Mouse (Mus musculus) heart, adult 18-20 months (tissue): ENCODE data around the gene Rbm47. TPM values are rescaled to one million over a fixed set of nuclear protein-coding genes. Genes with fewer than 3 reads are reported as not detected.

ENCODE experiments used
- DNase-seq, 2 experiments: peaks; one replicate each; pipeline ENCODE4 v3.0.0; 2021 to 2022; ENCODE audit warnings: mixed read lengths in 1 of 2
- total RNA-seq, 2 experiments: library from RNA; stranded (reverse); gene quantifications; 2 replicates each; pipeline ENCODE4 v1.2.3; 2021

Rbm47 gene
- total RNA-seq, 2 experiments from 2014 or later, result 2.1 to 5.2 TPM

DNA sequence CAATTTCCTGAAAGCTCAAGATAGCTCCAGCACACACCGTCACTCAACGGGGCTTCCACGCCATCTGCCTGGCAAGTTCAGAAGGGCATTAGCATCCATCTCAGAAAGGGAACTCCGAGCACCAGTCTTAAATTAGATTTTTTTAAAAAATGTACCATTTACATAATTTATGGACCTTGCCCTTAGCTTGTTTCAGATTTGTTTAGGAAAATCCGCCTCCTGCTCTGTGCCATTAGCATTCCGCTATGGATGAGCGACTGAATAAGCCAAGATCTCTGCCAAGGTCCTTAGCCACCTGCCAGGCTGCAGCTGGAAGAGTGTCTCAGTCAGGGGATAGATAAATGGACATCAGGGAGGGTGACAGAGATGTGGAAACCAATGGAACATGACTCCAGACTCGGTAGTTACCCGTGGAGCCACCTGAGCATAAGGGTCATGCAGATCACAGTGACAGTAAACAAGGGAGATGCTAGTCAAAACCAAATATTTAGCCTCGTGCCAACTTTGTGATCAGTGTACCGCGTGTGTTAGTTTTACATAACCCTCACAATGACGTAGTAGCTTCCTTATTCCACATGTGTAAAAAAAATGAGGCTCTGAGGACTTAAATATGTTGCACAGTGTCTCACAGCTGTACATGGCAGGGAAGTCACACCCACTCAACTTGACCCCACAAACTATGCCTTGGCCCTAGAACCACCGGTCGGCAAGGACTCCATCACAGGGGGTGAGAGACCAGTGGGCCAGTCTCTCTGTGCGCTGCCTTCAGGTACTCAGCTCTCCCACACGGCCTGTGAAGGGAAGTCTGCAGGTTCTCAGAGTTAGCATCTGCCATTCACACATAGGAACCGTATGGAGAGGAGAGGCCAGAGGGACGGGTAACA, 110.6 kb downstream of the Rbm47 start:
- DNase-seq, result no peak

DNA sequence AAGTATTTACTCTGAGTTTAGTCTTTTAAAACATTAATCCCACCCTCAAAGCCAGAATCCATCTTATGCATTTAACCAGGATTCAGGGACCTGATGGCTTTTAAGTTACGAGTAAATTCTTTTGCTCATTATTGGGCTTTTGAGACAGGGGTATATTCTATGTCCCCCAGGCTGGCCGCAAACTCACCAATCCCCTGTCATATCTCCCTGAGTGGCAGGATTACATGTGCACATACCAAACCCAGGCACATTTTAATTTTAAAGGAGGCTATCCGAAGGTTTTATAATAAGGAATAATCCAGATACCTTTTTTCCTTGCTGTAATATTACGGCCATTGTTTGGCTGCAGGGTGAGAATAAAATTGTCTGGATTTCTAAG, 111.3 kb downstream of the Rbm47 start:
- DNase-seq, result no peak

- DNase-seq, result no peak
Observed at GRCm38 (mm10) chr5:66058844-66059243, 114.1 kb downstream of the Rbm47 start.

- DNase-seq, result no peak
Observed at GRCm38 (mm10) chr5:66056680-66057079, 116.2 kb downstream of the Rbm47 start.

- DNase-seq, result no peak
Observed at GRCm38 (mm10) chr5:66054394-66054793, 118.5 kb downstream of the Rbm47 start.

DNA sequence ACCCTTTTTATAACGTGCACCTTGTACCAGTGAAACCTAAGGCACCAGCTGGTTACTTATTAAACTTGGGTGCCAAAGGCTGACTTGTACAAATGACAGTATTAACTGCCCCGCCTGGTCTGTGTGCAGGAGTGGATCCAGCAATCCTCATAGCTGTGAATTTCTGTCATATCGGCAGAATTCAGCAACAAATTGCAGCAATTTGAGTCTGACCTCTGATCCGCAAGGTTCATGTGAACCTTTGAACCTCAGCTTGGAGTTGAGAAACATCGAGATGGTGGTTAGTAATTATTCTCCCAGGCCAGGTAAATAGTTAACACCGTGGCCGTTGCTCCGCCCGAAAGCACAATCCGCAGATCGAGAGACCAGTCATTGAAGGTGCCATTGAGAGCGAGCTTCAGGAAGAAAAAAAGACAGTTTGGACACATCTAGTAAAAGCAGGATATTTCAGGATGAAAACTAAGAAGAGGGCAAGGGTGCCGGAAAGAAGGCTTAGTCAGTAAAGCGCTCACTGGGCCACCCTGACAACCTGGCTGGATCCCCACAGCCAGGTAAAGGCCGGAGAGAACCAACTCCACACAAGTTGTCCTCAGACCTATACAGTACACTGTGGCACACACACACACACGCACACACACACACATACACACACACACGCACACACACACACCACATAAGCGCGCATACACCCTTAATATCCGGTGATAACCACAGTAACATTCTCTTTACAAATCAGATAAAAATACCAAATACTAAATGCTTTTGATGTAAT, 120.0 kb downstream of the Rbm47 start:
- DNase-seq, result no peak

GRCm38 (mm10) chr5:66050841-66051240, 122.1 kb downstream of the Rbm47 start:
- no peak for DNase-seq

- DNase-seq, result no peak
Observed at GRCm38 (mm10) chr5:66046356-66046755, 126.6 kb downstream of the Rbm47 start.

- no peak for DNase-seq
Observed at GRCm38 (mm10) chr5:66043897-66044296, 129.0 kb downstream of the Rbm47 start.

- DNase-seq, result no peak
Observed at GRCm38 (mm10) chr5:66042651-66043340, 130.1 kb downstream of the Rbm47 start.

DNA sequence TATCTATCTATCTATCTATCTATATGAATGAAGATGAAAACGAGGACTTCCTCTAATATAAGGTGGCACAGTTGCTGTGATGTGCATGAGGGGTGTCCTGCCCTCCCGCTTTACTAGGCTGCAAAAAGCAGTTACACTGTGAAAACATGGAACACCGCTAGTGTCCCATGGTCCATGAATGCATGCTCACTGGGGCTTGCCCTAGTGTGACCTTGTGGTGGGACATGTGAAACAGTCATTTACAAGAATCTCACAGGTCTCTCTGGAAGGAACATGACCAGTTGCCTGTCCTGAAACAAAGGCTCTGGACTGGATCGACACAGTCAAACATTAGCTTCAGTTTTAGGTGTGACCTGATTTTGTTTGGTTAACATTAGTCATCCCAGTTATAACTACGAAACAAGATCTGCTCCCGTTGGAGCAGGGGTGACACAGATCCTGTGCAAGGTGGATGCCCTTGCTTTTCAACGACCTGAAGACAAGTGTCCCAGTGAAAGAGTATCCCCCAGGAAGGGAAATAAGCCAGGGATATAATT, 132.1 kb downstream of the Rbm47 start:
- no peak for DNase-seq

GRCm38 (mm10) chr5:66039813-66040212, 133.1 kb downstream of the Rbm47 start:
- no peak for DNase-seq

GRCm38 (mm10) chr5:66037066-66037465, 135.9 kb downstream of the Rbm47 start:
- DNase-seq, result no peak

DNA sequence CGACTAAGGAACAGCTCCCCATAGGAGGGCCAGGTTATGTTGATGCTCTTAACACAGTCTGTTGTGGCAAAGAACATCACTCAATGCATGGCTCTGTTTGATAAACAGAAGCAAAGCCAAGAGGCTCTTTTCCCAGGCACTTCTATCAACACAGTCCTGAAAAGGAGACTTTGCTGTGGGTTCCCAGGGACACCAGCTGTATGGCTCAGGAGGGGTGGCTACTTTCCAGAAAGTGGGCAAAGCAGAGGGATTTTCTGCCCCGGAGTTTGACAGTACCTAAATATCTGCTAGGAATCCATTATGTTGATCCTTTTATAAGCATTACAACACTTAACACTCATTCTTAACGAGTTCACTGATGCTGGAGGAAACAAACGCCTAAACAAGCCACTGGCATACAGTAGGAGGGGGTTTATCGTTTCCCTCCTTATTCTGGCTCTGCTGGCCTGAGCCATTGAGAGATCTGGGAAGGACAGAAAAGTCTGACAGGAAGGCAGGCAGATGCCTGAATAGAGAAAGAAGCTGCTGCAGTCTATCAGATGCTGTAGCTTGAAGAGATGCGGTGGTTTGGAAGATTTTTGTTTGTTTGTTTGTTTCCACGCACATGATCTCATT, 136.4 kb downstream of the Rbm47 start:
- no peak for DNase-seq

- no peak for DNase-seq
Observed at GRCm38 (mm10) chr5:66034375-66035195, 138.3 kb downstream of the Rbm47 start.

DNA sequence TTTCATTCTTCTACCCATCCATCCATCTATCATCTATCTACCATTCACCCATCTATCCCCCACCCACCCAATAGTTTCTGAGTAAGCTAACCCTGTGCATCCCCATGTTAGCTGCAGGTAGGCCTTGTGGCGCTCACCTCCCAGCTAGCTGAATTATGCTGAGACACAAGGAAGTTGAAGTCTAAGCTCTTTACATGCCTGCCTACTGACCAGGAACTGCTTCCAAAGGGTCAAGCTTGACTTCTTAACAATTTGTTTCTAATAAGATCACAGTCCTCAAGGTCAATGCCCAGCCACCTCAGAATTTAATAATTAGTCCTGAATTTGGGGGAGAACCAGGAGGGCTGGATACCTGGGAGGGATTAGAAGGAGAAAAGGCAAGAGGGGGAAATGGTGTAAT, 140.1 kb downstream of the Rbm47 start:
- DNase-seq, result no peak

DNA sequence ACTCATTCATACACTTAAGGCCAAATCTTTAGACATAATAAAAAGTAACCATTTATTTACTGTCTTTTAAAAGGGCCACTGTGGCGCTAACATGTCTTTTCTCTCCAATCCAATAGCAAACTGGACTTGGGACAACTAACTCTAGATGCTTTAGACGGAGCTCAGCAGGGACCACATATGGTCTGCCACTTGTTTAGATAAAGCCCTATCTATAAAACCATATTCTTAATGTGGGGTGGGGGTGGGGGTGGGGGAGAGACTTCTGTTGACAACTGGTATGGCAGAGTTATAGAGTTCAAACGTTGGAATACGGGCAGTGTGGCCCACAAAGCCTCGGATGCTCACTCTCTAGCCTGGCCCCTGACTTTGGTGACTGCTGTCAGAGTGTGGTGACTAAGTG, 141.2 kb downstream of the Rbm47 start:
- DNase-seq, result no peak

- no peak for DNase-seq
Observed at GRCm38 (mm10) chr5:66028232-66028631, 144.7 kb downstream of the Rbm47 start.

DNA sequence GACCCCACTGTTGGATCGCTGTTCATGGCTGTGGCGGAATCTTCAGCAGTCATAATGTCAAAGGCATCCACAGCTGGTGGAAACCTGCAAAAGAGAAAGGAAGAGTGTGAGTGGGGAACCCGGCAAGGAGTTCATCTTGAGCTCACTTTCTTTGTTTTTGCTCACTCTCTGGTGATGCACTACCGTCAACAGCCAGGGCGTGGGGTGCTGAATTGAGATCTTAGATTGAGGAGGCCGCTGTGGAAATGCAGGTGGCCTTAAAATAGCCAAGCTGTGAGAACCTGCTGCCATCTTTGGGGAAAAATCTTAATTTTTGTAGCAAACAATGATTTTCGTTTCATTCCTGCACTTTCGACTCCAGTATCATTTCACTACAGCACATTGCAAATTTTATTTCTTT, 145.7 kb downstream of the Rbm47 start:
- DNase-seq, result no peak

GRCm38 (mm10) chr5:66026796-66027195, 146.1 kb downstream of the Rbm47 start:
- no peak for DNase-seq

- DNase-seq, result no peak
Observed at GRCm38 (mm10) chr5:66015449-66015961, 157.4 kb downstream of the Rbm47 start.
